ENCODE assay signal across 8 mouse cellular contexts in the genomic region with DNA sequence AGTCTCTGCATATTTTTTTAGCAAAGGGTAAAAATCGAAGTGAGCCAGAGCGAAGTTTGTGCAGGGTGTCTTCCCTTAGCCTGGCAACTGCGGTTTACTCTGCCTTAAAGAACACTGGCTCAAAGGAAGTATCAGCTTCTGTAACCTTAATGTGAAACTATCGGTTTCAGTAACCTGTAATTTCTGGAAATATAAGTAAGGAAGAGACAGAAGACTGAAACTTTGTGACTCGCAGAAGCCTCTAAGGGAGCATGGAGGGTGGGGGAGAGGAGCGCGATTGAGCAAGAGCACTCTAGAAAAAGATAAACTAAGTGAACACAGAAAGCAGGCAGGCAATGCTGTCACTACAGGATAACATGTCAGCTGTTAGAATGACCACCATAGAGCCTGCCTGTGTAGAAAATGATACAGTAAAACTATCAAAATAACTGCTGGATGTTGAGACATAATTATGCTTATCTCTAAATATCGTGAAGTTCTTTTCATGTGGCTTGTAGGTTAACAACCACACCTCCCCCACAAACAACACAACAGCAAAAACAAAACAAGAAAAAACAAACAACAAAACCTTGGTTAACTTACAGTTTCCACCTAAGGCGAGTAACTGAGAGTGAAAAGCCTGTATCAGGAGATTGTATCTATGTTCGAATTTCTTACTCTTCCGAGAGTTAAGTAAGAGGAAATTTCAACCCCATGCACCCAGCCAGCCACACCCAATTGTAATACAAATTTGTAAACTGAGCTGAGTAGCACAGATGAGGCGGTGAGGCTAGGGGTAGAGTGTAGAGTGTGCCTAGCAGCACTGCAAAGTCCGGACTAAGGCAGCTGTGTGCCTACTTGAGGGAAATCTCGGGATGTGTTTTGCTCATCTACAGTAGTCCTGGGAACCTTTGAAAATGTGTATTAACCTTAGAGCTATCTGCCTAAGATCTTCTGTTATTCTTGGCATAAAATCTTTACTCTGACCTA. TPM values are rescaled to one million over a fixed set of nuclear protein-coding genes. Genes with fewer than 3 reads are reported as not detected.
DNase-seq lines count a peak whose midpoint lies in the region; ATAC-seq and TF ChIP-seq lines count a peak whose summit lies in the region.

No protein-coding gene starts in this region.

- ATAC-seq in erythroblast, adult 5-6 weeks (replicated peaks; ENCODE audit: low FRiP score, poor library complexity, severe bottlenecking) = peak; percentile 56; the same call in 1 of the 2 replicates
- ATAC-seq in inflammation-experienced regulatory T-cells, adult 6 months = peak; percentile 51

- peak overlapping the region; percentile 46 for H3K9ac ChIP-seq in ES-Bruce4 (ENCODE audit: low read depth, poor library complexity, severe bottlenecking)

- H3K4me1 ChIP-seq in ES-Bruce4 (ENCODE audit: control insufficient read depth, insufficient read depth, low read length) = peaks cover 3% of the 10 kb centered on the region

- TF ChIP-seq CTCF in ES-Bruce4 (IDR thresholded peaks at IDR 0.05; ENCODE audit: low read depth, low read length) = no peak

- H3K36me3 ChIP-seq in ES-Bruce4 (ENCODE audit: control insufficient read depth, insufficient read depth, low read length, poor library complexity, severe bottlenecking) = no peaks in the 10 kb centered on the region
- no peaks in the 10 kb centered on the region; the same call in 1 of the 2 replicates for H3K36me3 ChIP-seq in macrophage (ENCODE audit: inconsistent target)

- H3K27ac ChIP-seq in ES-Bruce4 (ENCODE audit: insufficient read depth, low read length) (peak overlapping the region; percentile 80), macrophage (peak overlapping the region; percentile 87)

- TF ChIP-seq POLR2A in ES-Bruce4 (IDR thresholded peaks at IDR 0.05; ENCODE audit: insufficient read depth, low read length) = no peak

- 10% methylated on average over 14 of the region's 14 CpGs for WGBS in macrophage (ENCODE audit: missing documents)

- H3K4me3 ChIP-seq in ES-Bruce4 (ENCODE audit: low read depth, low read length) (peak overlapping the region; percentile 59), macrophage (ENCODE audit: inconsistent target) (peak overlapping the region; percentile 79)

- TF ChIP-seq EP300 in ES-Bruce4 (IDR thresholded peaks at IDR 0.05; ENCODE audit: insufficient read depth, low read depth, low read length) = 0 out of 2 replicates have a peak, but pooled peaks have one; percentile 7

- no peaks in the 10 kb centered on the region for H3K27me3 ChIP-seq in ES-Bruce4 (ENCODE audit: control insufficient read depth, insufficient read depth, low read length, poor library complexity, severe bottlenecking)

- DNase-seq in adrenal gland, postnatal 14 days = peak; percentile 53
- no peak for DNase-seq in adrenal gland, adult 18-20 months (ENCODE audit: low spot score in 2 of 2)
- DNase-seq in left cerebral cortex, adult 8-10 months (ENCODE audit: low spot score in 2 of 2) = no peak
- no peak for DNase-seq in spleen, adult 12 weeks (ENCODE audit: low spot score)

- no peaks in the 10 kb centered on the region for H3K9me3 ChIP-seq in ES-Bruce4 (replicated peaks; ENCODE audit: control insufficient read depth, insufficient read depth, low read length, poor library complexity, severe bottlenecking)

- H3K79me2 ChIP-seq in macrophage (ENCODE audit: inconsistent target) = peaks cover 49% of the 10 kb centered on the region

RNA-seq across cellular contexts. Expression of gene Nqo2, which starts 0.9 kb away (rescaled TPM):
- 39.0 and 51.5 TPM in 2 replicates for total RNA-seq in adrenal gland, postnatal 14 days (2021)
- total RNA-seq in adrenal gland, adult 18-20 months (2021) = 10 to 100 TPM; 28.6 to 51.8 TPM
- polyA plus RNA-seq in ES-Bruce4 (2011; ENCODE audit: insufficient read depth, insufficient read length, low read depth, missing spikeins) (16.3 and 20.9 TPM in 2 replicates), macrophage (2018) (31.7 to 46.3 TPM (median 42.0 TPM) in 3 replicates)
- 14.4 and 16.3 TPM in 2 replicates for total RNA-seq in erythroblast, adult 5-6 weeks (2015; ENCODE audit: low replicate concordance)
- total RNA-seq in erythroblast, adult 5-6 weeks (2017; ENCODE audit: low replicate concordance) = 8.2 and 8.6 TPM in 2 replicates
- polyA plus RNA-seq in inflammation-experienced regulatory T-cells, adult 6 months (2017; shearing (Covaris generic)) = 10 to 100 TPM; 10.3 to 21.3 (median 10.4) TPM
- total RNA-seq in macrophage (2018; cell fraction: chromatin; rRNA removed) = 10 to 100 TPM in 15 of 26 experiments, 1 to 10 TPM in 11; 2.1 to 36.1 (median 11.8) TPM
- 10 to 100 TPM; 31.0 to 57.5 (median 36.6) TPM for total RNA-seq in macrophage (2018; cell fraction: cytosol; rRNA removed)
- 10 to 100 TPM in 23 of 26 experiments, 1 to 10 TPM in 3; 6.5 to 51.2 (median 16.8) TPM for total RNA-seq in macrophage (2018; cell fraction: nucleus; rRNA removed)
- 1 to 10 TPM; 5.7 to 9.0 (median 7.8) TPM for total RNA-seq in left cerebral cortex, adult 8-10 months (2022)

RNA-seq across cellular contexts. Expression of gene Ripk1, which starts 36.8 kb away (rescaled TPM):
- 29.5 and 31.4 TPM in 2 replicates for total RNA-seq in adrenal gland, postnatal 14 days (2021)
- total RNA-seq in adrenal gland, adult 18-20 months (2021) = 10 to 100 TPM; 23.6 to 31.1 TPM
- polyA plus RNA-seq in ES-Bruce4 (2011; ENCODE audit: insufficient read depth, insufficient read length, low read depth, missing spikeins) (6.9 and 8.0 TPM in 2 replicates), macrophage (2018) (61.5 to 114 TPM (median 61.6 TPM) in 3 replicates)
- total RNA-seq in erythroblast, adult 5-6 weeks (2015; ENCODE audit: low replicate concordance) = 5.6 and 16.7 TPM in 2 replicates
- total RNA-seq in erythroblast, adult 5-6 weeks (2017; ENCODE audit: low replicate concordance) = 7.0 and 14.8 TPM in 2 replicates
- 10 to 100 TPM; 10.6 to 17.5 (median 16.5) TPM for polyA plus RNA-seq in inflammation-experienced regulatory T-cells, adult 6 months (2017; shearing (Covaris generic))
- 100 to 1,000 TPM in 24 of 26 experiments, 10 to 100 TPM in 2; 97.1 to 196 (median 136) TPM for total RNA-seq in macrophage (2018; cell fraction: chromatin; rRNA removed)
- 10 to 100 TPM; 47.4 to 84.8 (median 67.0) TPM for total RNA-seq in macrophage (2018; cell fraction: cytosol; rRNA removed)
- 100 to 1,000 TPM in 13 of 26 experiments, 10 to 100 TPM in 13; 75.8 to 197 (median 100) TPM for total RNA-seq in macrophage (2018; cell fraction: nucleus; rRNA removed)
- 1 to 10 TPM; 6.1 to 6.9 (median 6.5) TPM for total RNA-seq in left cerebral cortex, adult 8-10 months (2022)

RNA-seq across cellular contexts. Expression of gene Serpinb6a, which starts 37.3 kb away (rescaled TPM):
- total RNA-seq in adrenal gland, postnatal 14 days (2021) = 214 and 236 TPM in 2 replicates
- total RNA-seq in adrenal gland, adult 18-20 months (2021) = 100 to 1,000 TPM; 279 to 624 TPM
- polyA plus RNA-seq in ES-Bruce4 (2011; ENCODE audit: insufficient read depth, insufficient read length, low read depth, missing spikeins) (123 and 128 TPM in 2 replicates), macrophage (2018) (845 to 1,624 TPM (median 1,052 TPM) in 3 replicates)
- 12.9 and 23.2 TPM in 2 replicates for total RNA-seq in erythroblast, adult 5-6 weeks (2015; ENCODE audit: low replicate concordance)
- 19.1 and 20.9 TPM in 2 replicates for total RNA-seq in erythroblast, adult 5-6 weeks (2017; ENCODE audit: low replicate concordance)
- 10 to 100 TPM; 39.5 to 66.1 (median 50.4) TPM for polyA plus RNA-seq in inflammation-experienced regulatory T-cells, adult 6 months (2017; shearing (Covaris generic))
- total RNA-seq in macrophage (2018; cell fraction: chromatin; rRNA removed) = 100 to 1,000 TPM in 16 of 26 experiments, 10 to 100 TPM in 10; 61.3 to 344 (median 127) TPM
- 1,000 to 10,000 TPM in 6 of 26 experiments, 100 to 1,000 TPM in 20; 289 to 1,112 (median 609) TPM for total RNA-seq in macrophage (2018; cell fraction: cytosol; rRNA removed)
- total RNA-seq in macrophage (2018; cell fraction: nucleus; rRNA removed) = 100 to 1,000 TPM; 108 to 456 (median 182) TPM
- total RNA-seq in left cerebral cortex, adult 8-10 months (2022) = 10 to 100 TPM; 36.0 to 44.5 (median 39.3) TPM

RNA-seq across cellular contexts. Expression of gene Serpinb6c, which starts 59.8 kb away (rescaled TPM):
- total RNA-seq in adrenal gland, postnatal 14 days (2021) = 0.26 and 0.33 TPM in 2 replicates
- total RNA-seq in adrenal gland, adult 18-20 months (2021) = under 1 TPM; 0.45 to 0.60 TPM
- 9.5 and 12.4 TPM in 2 replicates for polyA plus RNA-seq in ES-Bruce4 (2011; ENCODE audit: insufficient read depth, insufficient read length, low read depth, missing spikeins)
- not detected in 2 replicates for total RNA-seq in erythroblast, adult 5-6 weeks (2015; ENCODE audit: low replicate concordance)
- not detected in 2 replicates for total RNA-seq in erythroblast, adult 5-6 weeks (2017; ENCODE audit: low replicate concordance)
- not detected for polyA plus RNA-seq in inflammation-experienced regulatory T-cells, adult 6 months (2017; shearing (Covaris generic))
- total RNA-seq in macrophage (2018; cell fraction: chromatin; rRNA removed) = not detected
- total RNA-seq in macrophage (2018; cell fraction: cytosol; rRNA removed) = not detected
- not detected for total RNA-seq in macrophage (2018; cell fraction: nucleus; rRNA removed)
- not detected in 3 replicates for polyA plus RNA-seq in macrophage (2018)
- 1 to 10 TPM in 1 of 4 experiments, under 1 TPM in 3; 0.39 to 1.7 (median 0.77) TPM for total RNA-seq in left cerebral cortex, adult 8-10 months (2022)
